Mouse (Mus musculus): ENCODE data around the gene Pnmt.

The Pnmt gene

GRCm38 (mm10) chr11:98413731-98414130, 27.5 kb downstream of the Pnmt start:
- no peak for DNase-seq (ENCODE audit: low spot score in 2 of 2)

- no peak for DNase-seq (ENCODE audit: low spot score in 2 of 2)
These were observed 27.9 kb downstream of the Pnmt start for GRCm38 (mm10) chr11:98414162-98414561.

- no peak for DNase-seq (ENCODE audit: low spot score in 2 of 2)
These were observed 30.8 kb downstream of the Pnmt start for GRCm38 (mm10) chr11:98417074-98417473.

GRCm38 (mm10) chr11:98418273-98418672, 32.0 kb downstream of the Pnmt start:
- no peak for DNase-seq (ENCODE audit: low spot score in 2 of 2)

- DNase-seq (ENCODE audit: low spot score in 2 of 2): no peak
These were observed 32.8 kb downstream of the Pnmt start for GRCm38 (mm10) chr11:98418939-98419547.

- no peak for DNase-seq (ENCODE audit: low spot score in 2 of 2)
These were observed 40.3 kb downstream of the Pnmt start for GRCm38 (mm10) chr11:98426592-98426991.

- no peak for DNase-seq (ENCODE audit: low spot score in 2 of 2)
These were observed 42.2 kb downstream of the Pnmt start for GRCm38 (mm10) chr11:98428436-98428835.

GRCm38 (mm10) chr11:98431743-98432502, 45.7 kb downstream of the Pnmt start:
- no peak for DNase-seq (ENCODE audit: low spot score in 2 of 2)

- no peak for DNase-seq (ENCODE audit: low spot score in 2 of 2)
These were observed 49.5 kb downstream of the Pnmt start for GRCm38 (mm10) chr11:98435723-98436122.

GRCm38 (mm10) chr11:98437441-98437840, 51.2 kb downstream of the Pnmt start:
- DNase-seq (ENCODE audit: low spot score in 2 of 2): no peak

Data from left cerebral cortex, adult 9 months (tissue).